Mouse (Mus musculus) liver, embryonic 11.5 days (tissue): Measurements from ENCODE around the gene Galp. TPM values are rescaled to one million over a fixed set of nuclear protein-coding genes. Genes with fewer than 3 reads are reported as not detected.
A peak's percentile ranks its signal among the peaks of the same experiment; 100 is the strongest.

Experiments used
- ATAC-seq: fragments of 200-750 bp; cut with Nextera tagmentation; replicated peaks from 2 replicates; pipeline ENCODE4 v1.8.0; 2017; ENCODE audit warnings: moderate number of reproducible peaks, mild to moderate bottlenecking, moderate TSS enrichment, moderate library complexity; ENCODE audit not compliant: low FRiP score
- DNase-seq: peaks from one replicate; pipeline ENCODE4 v3.0.0-alpha.2; 2017; ENCODE audit warnings: low spot score
- H3K27ac ChIP-seq: fragments of 300-500 bp; sonication (generic); 2 replicates; pipeline ENCODE4 v1.5.1; 2014; ENCODE audit warnings: mild to moderate bottlenecking, low read depth, low read length, control low read depth
- H3K27me3 ChIP-seq: fragments of 300-500 bp; sonication (generic); replicated peaks from 2 replicates; pipeline ENCODE4 v1.6.1; 2014; ENCODE audit warnings: low read length, mixed read lengths; ENCODE audit not compliant: control insufficient read depth, insufficient read depth
- H3K36me3 ChIP-seq: fragments of 300-500 bp; sonication (generic); 2 replicates; pipeline ENCODE4 v1.6.1; 2014; ENCODE audit warnings: mild to moderate bottlenecking, low read length, moderate library complexity, mixed read lengths; ENCODE audit not compliant: control insufficient read depth, insufficient read depth
- H3K4me1 ChIP-seq: fragments of 300-500 bp; sonication (generic); replicated peaks from 2 replicates; pipeline ENCODE4 v1.6.1; 2014; ENCODE audit warnings: low read length, mixed read lengths; ENCODE audit not compliant: control insufficient read depth, insufficient read depth
- H3K4me2 ChIP-seq: fragments of 300-500 bp; sonication (generic); 2 replicates; pipeline ENCODE4 v1.6.1; 2014; ENCODE audit warnings: mild to moderate bottlenecking, control low read depth, moderate library complexity
- H3K4me3 ChIP-seq: fragments of 300-500 bp; sonication (generic); 2 replicates; pipeline ENCODE4 v1.5.1; 2014; ENCODE audit warnings: low read depth, low read length, control low read depth
- H3K9ac ChIP-seq: fragments of 300-500 bp; sonication (generic); 2 replicates; pipeline ENCODE4 v1.6.1; 2014; ENCODE audit warnings: low read depth, low read length, control low read depth
- H3K9me3 ChIP-seq: fragments of 300-500 bp; sonication (generic); 2 replicates; pipeline ENCODE4 v1.6.1; 2016; ENCODE audit warnings: low read length, inconsistent platforms, mixed read lengths; ENCODE audit not compliant: control insufficient read depth
- WGBS: fragments of 180-500 bp; shearing (Covaris S2); extraction: QIAGEN DNeasy Blood & Tissue Kit; methylation state at CpG from one replicate; pipeline ENCODE4 v1.1.7; 2014; 5-methylcytosine and 5-hydroxymethylcytosine counted together
- polyA plus RNA-seq: library from polyadenylated mRNA; unstranded; fragments of >200 nt; fragmentation: Nextera tagmentation; extraction: Ambion mirVana; gene quantifications from 2 replicates; pipeline ENCODE4 v1.2.1, GENCODE M21; 2014

The Galp gene
- not detected in 2 replicates for polyA plus RNA-seq

DNA sequence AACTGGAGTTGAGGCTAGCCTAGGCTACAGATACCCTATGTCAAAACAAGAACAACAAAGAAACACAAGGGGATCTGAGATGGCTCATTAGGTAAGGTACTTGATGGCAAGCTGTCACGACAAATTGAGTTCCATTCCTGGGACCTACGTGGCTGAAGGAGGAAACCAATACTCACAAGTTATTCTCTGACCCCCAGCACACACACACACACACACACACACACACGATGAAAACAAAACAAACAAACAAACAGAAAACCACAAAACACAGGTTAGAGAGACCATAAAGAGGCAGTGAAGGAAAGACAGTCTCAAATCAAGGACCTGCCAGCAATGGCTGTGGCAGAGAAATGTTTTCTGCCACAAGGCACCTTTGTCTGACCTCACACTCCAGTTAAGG is at the start of gene Galp:
Gene Galp (plus strand): TSS at position 301 of the 400 bp plus-strand sequence.
- no peak for DNase-seq
- H3K4me2 ChIP-seq: no peak within 1 kb of the TSS
- no peak within 1 kb of the TSS for H3K4me3 ChIP-seq
- H3K9me3 ChIP-seq: no peaks in the 10 kb centered on the region
- H3K9ac ChIP-seq: no peak within 1 kb of the TSS
- WGBS: 57% methylated on average over 3 of the region's 3 CpGs
- no peak within 1 kb of the TSS for H3K27ac ChIP-seq
- H3K4me1 ChIP-seq: no peaks in the 10 kb centered on the region
- H3K36me3 ChIP-seq: no peaks in the 10 kb centered on the region
- ATAC-seq: no peak
- no peaks in the 10 kb centered on the region for H3K27me3 ChIP-seq

DNA sequence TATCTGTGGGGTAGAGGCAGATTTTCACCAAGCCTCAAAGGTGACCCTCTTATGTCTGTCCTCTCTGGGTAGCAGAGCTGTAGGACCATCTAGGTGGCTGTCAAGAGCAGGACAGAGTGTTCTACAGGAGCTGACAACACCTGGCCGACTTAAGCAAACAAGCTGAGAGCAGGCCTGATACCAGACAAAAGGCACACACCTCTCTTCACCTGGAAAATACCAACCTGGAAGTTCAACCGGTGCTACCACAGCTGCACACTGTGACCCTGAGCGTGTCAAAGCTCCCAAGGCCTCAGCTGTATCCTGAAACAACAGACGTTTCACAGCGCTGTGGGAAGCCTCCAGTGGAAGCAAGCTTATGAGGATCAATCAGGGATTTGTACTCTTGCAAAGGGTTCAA is 49.2 kb upstream of the Galp start:
- ATAC-seq (no peak), DNase-seq (no peak)
- 65% methylated on average over 5 of the region's 5 CpGs for WGBS
- no peaks in the 10 kb centered on the region; the same call in 1 of the 2 replicates for H3K36me3 ChIP-seq
- H3K4me1 ChIP-seq: peaks cover 57% of the 10 kb centered on the region
- no peak overlapping the region for H3K4me3 ChIP-seq
- H3K9me3 ChIP-seq: no peaks in the 10 kb centered on the region
- H3K4me2 ChIP-seq: no peak overlapping the region
- H3K27me3 ChIP-seq: no peaks in the 10 kb centered on the region
- no peak overlapping the region for H3K9ac ChIP-seq
- H3K27ac ChIP-seq: no peak overlapping the region

DNA sequence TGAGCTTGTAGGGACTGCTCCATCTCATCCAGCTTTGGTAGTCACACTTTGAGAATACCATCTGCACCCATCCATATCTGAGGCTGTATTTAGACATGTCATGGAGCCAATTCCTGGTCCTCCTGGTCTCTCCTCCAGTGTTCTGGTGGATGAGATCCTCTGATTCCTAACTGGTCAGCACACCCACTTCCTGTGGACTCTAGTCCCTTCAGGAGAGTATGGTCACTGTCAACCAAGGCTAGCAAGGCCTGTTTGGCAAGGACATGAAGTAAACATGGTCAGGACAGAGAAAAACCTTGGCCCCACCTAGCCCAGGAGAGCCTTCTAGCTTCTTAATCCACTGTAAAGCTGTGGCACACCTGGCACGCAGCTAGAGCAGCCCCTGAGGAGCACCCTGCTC is 45.6 kb upstream of the Galp start:
- Histone ChIP-seq H3K4me3 (no peak overlapping the region), H3K4me1 (peaks cover 45% of the 10 kb centered on the region), H3K36me3 (no peaks in the 10 kb centered on the region; the same call in 1 of the 2 replicates), H3K4me2 (0 out of 2 replicates have a peak overlapping the region, but pooled peaks have one; percentile 3), H3K9me3 (no peaks in the 10 kb centered on the region), H3K9ac (no peak overlapping the region), H3K27me3 (no peaks in the 10 kb centered on the region), H3K27ac (no peak overlapping the region)
- 93% methylated on average over 1 of the region's 1 CpGs for WGBS
- no peak for DNase-seq
- ATAC-seq: no peak

DNA sequence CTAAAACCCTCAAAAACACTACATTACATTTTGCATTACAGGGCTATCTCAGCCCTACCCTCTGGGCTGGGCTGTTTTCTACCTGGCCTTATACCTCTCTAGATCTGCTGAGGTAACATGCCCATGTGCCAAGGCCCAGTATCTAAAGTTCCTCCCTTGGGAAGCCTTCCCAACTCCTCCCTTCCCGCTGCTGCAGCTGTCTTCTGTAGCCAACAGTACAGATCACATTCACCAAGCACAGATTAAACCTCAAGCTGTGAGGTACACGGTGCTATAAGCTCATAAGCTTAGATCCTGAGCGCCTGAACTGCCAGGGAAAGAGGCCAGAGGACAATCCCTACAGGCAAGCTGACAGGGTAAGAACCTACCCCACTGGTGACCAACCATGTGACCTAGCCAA is 44.9 kb upstream of the Galp start:
- Histone ChIP-seq H3K4me1 (peaks cover 42% of the 10 kb centered on the region), H3K9ac (no peak overlapping the region)
- WGBS: 81% methylated on average over 3 of the region's 3 CpGs

DNA sequence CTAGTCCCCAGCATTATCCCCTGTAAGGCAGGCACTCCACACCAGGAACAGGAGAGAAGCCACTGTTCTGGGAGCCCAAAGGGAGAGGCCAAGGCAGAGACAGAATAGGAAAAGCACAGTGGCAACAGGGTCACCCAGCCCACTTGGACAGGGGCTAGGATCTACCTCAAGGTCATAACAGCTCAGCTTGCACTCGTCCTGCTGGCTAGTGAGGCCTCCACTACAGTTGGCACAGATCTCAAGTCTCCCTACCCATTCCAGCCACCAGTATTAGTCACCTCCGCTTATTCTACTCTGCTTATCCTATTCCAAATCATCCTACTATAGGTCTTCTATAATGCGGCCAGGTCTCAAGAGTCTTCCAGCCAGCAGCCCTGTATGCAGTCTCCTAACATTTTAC is 43.8 kb upstream of the Galp start:
- no peak for ATAC-seq
- Histone ChIP-seq H3K9me3 (no peaks in the 10 kb centered on the region), H3K4me2 (no peak overlapping the region), H3K4me3 (no peak overlapping the region), H3K9ac (no peak overlapping the region), H3K27me3 (no peaks in the 10 kb centered on the region), H3K27ac (no peak overlapping the region), H3K36me3 (no peaks in the 10 kb centered on the region; the same call in 1 of the 2 replicates), H3K4me1 (peaks cover 41% of the 10 kb centered on the region)
- 85% methylated on average over 3 of the region's 3 CpGs for WGBS
- DNase-seq: no peak

More for the DNA sequence above, 44.9 kb upstream of the Galp start:
- Histone ChIP-seq H3K36me3 (no peaks in the 10 kb centered on the region; the same call in 1 of the 2 replicates), H3K4me3 (no peak overlapping the region), H3K27me3 (no peaks in the 10 kb centered on the region), H3K4me2 (no peak overlapping the region), H3K9me3 (no peaks in the 10 kb centered on the region), H3K27ac (no peak overlapping the region)
- no peak for DNase-seq
- no peak for ATAC-seq

DNA sequence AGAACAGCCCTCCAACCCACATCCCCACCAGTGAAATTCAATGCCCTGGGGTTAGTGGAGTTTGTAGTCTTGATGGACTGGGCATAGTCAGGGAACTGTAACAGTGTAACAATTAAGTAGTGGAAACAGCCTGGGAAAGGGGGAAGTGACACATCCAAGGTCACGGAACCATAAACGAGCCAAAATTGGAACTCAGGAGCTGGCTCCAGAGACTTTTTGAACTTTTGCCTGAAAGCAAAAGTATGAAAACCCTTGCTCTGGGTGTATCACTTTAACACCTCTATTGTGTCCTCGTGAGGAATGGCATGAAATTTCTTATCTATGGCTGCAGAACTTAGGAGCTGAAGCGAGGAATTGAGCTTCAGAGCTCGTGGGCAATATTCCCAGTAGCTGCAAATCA is 42.7 kb upstream of the Galp start:
- Histone ChIP-seq H3K4me1 (peaks cover 32% of the 10 kb centered on the region), H3K4me3 (peak overlapping the region; percentile 88), H3K36me3 (no peaks in the 10 kb centered on the region; the same call in 1 of the 2 replicates), H3K9me3 (no peaks in the 10 kb centered on the region), H3K27ac (peak overlapping the region; percentile 92; the same call in 1 of the 2 replicates), H3K27me3 (no peaks in the 10 kb centered on the region), H3K4me2 (peak overlapping the region; percentile 90), H3K9ac (peak overlapping the region; percentile 93)
- 56% methylated on average over 5 of the region's 5 CpGs for WGBS
- ATAC-seq (no peak), DNase-seq (no peak)

DNA sequence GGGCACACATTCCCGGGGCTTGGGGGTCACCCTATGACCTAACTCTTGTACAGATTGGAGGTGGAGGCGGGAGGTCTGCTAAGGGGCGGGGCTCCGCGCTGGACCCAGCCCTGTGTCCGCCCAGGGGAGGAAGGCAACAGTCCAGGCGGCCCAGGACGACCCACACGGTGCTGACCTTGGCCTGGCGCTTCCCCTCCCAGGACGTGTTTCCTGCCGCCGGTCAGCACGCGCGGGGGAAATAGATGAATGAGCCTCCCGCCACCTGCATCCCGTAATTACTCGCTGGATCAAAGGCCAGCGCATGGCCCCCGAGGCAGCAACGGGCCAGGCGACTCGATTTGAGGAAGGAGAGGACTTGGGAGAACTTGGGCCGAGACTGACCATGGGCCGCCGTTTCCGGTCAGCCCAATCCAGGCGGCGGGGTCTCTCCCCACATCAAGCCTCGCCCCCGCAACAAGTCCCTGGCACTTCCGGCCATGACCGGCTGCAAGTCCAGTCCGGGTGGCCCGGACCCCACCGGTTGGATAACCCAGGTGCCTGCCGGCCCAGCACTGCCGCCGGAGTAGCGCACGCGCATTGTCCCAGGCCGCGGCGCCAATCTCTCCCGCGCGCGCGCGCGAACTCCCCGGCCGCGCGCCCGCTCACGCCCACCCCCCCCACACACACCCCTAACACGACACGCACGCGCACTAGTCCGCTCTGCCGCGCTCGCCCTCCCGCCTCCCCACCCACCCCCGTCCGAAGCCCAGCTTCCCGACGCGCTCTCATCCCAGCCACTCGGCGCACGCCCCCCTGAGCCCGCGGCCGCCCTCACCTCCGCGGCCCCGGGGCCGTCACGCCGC is 41.6 kb upstream of the Galp start:
- Histone ChIP-seq H3K36me3 (no peaks in the 10 kb centered on the region; the same call in 1 of the 2 replicates), H3K9ac (peak overlapping the region; percentile 93), H3K9me3 (no peaks in the 10 kb centered on the region), H3K27ac (peak overlapping the region; percentile 92), H3K4me3 (peak overlapping the region; percentile 88), H3K27me3 (no peaks in the 10 kb centered on the region), H3K4me2 (peak overlapping the region; percentile 90), H3K4me1 (peaks cover 30% of the 10 kb centered on the region)
- DNase-seq: peak; percentile 86
- ATAC-seq: peak; percentile 68
- WGBS: under 1% methylated on average over 83 of the region's 85 CpGs

DNA sequence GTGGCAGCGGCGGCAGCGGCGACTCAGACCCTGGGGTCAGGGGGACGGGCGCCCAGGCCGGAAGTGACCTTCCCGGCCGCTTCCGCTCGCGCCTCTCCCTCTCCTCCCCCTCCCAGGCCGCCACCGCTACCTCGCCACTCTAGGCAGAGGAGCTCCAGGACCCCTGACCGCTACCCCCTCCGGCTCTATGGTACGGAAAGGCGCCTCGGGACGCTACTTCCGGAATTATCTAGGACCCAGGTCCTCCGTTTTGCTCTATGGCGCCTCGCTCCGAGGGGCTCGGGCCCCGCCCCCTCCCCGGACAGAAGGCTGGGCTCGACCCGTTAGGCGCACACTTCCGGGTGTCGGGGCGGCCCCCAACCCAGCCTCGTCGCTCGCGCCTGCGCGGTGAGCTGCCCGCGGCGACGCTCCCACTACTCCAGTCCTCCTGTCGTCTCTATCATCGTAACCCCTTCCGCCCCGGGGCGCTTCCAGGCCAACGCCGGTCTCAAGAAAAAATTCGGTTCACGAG is 40.9 kb upstream of the Galp start, which contains the start of gene Zfp787:
Gene Zfp787 (minus strand): TSS at position 97 of the 511 bp plus-strand sequence.
- DNase-seq (peak; percentile 91), ATAC-seq (peak; percentile 92)
- under 1% methylated on average over 50 of the region's 54 CpGs for WGBS
- Histone ChIP-seq H3K9ac (peak within 1 kb of the TSS; percentile 93), H3K4me3 (peak within 1 kb of the TSS; percentile 88), H3K36me3 (no peaks in the 10 kb centered on the region; the same call in 1 of the 2 replicates), H3K4me2 (peak within 1 kb of the TSS; percentile 90), H3K27ac (peak within 1 kb of the TSS; percentile 92), H3K9me3 (no peaks in the 10 kb centered on the region), H3K27me3 (no peaks in the 10 kb centered on the region), H3K4me1 (peaks cover 30% of the 10 kb centered on the region)
